In genomic region chr9:41950109-41950990, GRCm38 (mm10) we compare ENCODE assay signal across 8 mouse cellular contexts.
DNase-seq lines count a peak whose midpoint lies in the region; ATAC-seq and TF ChIP-seq lines count a peak whose summit lies in the region.

No protein-coding gene starts in this region.

- ATAC-seq in lung, embryonic 15.5 days (ENCODE audit: borderline replicate concordance, extremely low read depth, low FRiP score, low TSS enrichment): peak; percentile 82
- ATAC-seq in neutrophil, adult 5-6 weeks (ENCODE audit: extremely low read depth, insufficient number of reproducible peaks, low FRiP score, poor library complexity, severe bottlenecking): peak; percentile 48

- peaks cover 0 to 20% of the 10 kb centered on the region in 2 experiments; a peak in 2 of 4 replicates for H3K4me1 ChIP-seq in CH12.LX (ENCODE audit: control insufficient read depth in 1 of 2, insufficient read depth in 2 of 2)
- H3K4me1 ChIP-seq in hindbrain, embryonic 10.5 days (replicated peaks): peaks cover 47% of the 10 kb centered on the region
- peaks cover 20% of the 10 kb centered on the region for H3K4me1 ChIP-seq in lung, embryonic 15.5 days

- in situ Hi-C loops in CH12.LX (cut with MboI; ENCODE audit: low pct_ligation_motif_present, low pct_unique_long_range_greater_than_20kb, low sequenced_read_pairs): loop anchor here (5.0 to 10.0 kb wide), 2 partner anchors 476 to 723 kb away; no protein-coding TSS in a partner anchor

- TF ChIP-seq RAD21 in CH12.LX (IDR thresholded peaks at IDR 0.05; ENCODE audit: low read depth, low read length): peak; percentile 85

- H3K9ac ChIP-seq in CH12.LX (ENCODE audit: insufficient read depth, low read depth): peak overlapping the region; percentile 45; the same call in 1 of the 2 replicates
- H3K9ac ChIP-seq in lung, embryonic 15.5 days: peak overlapping the region; percentile 49

- H3K27me3 ChIP-seq in CH12.LX (replicated peaks): peaks cover 5% of the 10 kb centered on the region
- peaks cover 10% of the 10 kb centered on the region; the same call in 1 of the 2 replicates for H3K27me3 ChIP-seq in hindbrain, embryonic 10.5 days (ENCODE audit: insufficient read depth, poor library complexity, severe bottlenecking)
- H3K27me3 ChIP-seq in lung, embryonic 15.5 days: peaks cover 9% of the 10 kb centered on the region; the same call in 1 of the 2 replicates

- TF ChIP-seq CTCF in CH12.LX (conservative IDR thresholded peaks at IDR 0.05 in 1 of 2, IDR thresholded peaks at IDR 0.05 in 1 of 2; ENCODE audit: low read depth in 2 of 2, low read length in 2 of 2): peak in 1 of 2 experiments; percentile 83; a peak in 2 of 4 replicates

- H3K27ac ChIP-seq in CH12.LX (ENCODE audit: insufficient read depth, low read depth): no peak overlapping the region
- H3K27ac ChIP-seq in hindbrain, embryonic 10.5 days: peak overlapping the region; percentile 94
- peak overlapping the region; percentile 91 for H3K27ac ChIP-seq in lung, embryonic 15.5 days

- DNase-seq in CH12.LX (ENCODE audit: extremely low read depth): peak; percentile 70
- peak; percentile 66 for DNase-seq in cerebellum, adult 8-10 months
- DNase-seq in frontal cortex, adult 2 months (ENCODE audit: extremely low spot score in 1 of 2, low spot score in 1 of 2): peak; percentile 52 to 86
- DNase-seq in hindbrain, embryonic 10.5 days (ENCODE audit: low spot score): peak; percentile 91
- peak; percentile 82 for DNase-seq in layer of hippocampus, adult 9-10 months (ENCODE audit: low spot score)
- DNase-seq in testis, postnatal 14 days (ENCODE audit: low spot score): peak; percentile 69

- H3K36me3 ChIP-seq in CH12.LX (replicated peaks in 1 of 2; ENCODE audit: control insufficient read depth in 1 of 2, insufficient read depth in 1 of 2, low read length in 1 of 2): no peaks in the 10 kb centered on the region
- H3K36me3 ChIP-seq in hindbrain, embryonic 10.5 days: no peaks in the 10 kb centered on the region
- no peaks in the 10 kb centered on the region for H3K36me3 ChIP-seq in lung, embryonic 15.5 days

- H3K79me2 ChIP-seq in CH12.LX (replicated peaks; ENCODE audit: control insufficient read depth, extremely low read depth, insufficient read depth, poor library complexity, severe bottlenecking): no peaks in the 10 kb centered on the region

- 7% methylated on average over 34 of the region's 34 CpGs for WGBS in hindbrain, embryonic 10.5 days
- 5% methylated on average over 34 of the region's 34 CpGs for WGBS in lung, embryonic 15.5 days

- dilution Hi-C loops in CH12.LX (cut with MboI; ENCODE audit: extremely low pct_ligation_motif_present, extremely low pct_unique_long_range_greater_than_20kb, low sequenced_read_pairs): no loop called here

- peak overlapping the region; percentile 81 for H3K4me2 ChIP-seq in CH12.LX (ENCODE audit: insufficient read depth, low read depth, poor library complexity, severe bottlenecking)
- H3K4me2 ChIP-seq in lung, embryonic 15.5 days: peak overlapping the region; percentile 77

- no peaks in the 10 kb centered on the region for H3K9me3 ChIP-seq in CH12.LX (replicated peaks; ENCODE audit: low read length)
- H3K9me3 ChIP-seq in hindbrain, embryonic 10.5 days: no peaks in the 10 kb centered on the region
- H3K9me3 ChIP-seq in lung, embryonic 15.5 days: no peaks in the 10 kb centered on the region

- no peak for TF ChIP-seq EP300 in CH12.LX (IDR thresholded peaks at IDR 0.05; ENCODE audit: low read length)

- peak overlapping the region; percentile 33 to 55 (median 41) for H3K4me3 ChIP-seq in CH12.LX (replicated peaks in 1 of 3; ENCODE audit: low read depth in 2 of 3, low read length in 2 of 3, poor library complexity in 1 of 3)
- peak overlapping the region; percentile 58 for H3K4me3 ChIP-seq in hindbrain, embryonic 10.5 days
- peak overlapping the region; percentile 42 for H3K4me3 ChIP-seq in lung, embryonic 15.5 days

- TF ChIP-seq POLR2A in CH12.LX (IDR thresholded peaks at IDR 0.05; ENCODE audit: low read depth, low read length): no peak

TF ChIP-seq in CH12.LX, 34 proteins besides CTCF, POLR2A, EP300 and RAD21:
- TF ChIP-seq IRF4 (IDR thresholded peaks at IDR 0.05; ENCODE audit: low read depth, low read length) (peak; percentile 43; the same call in 1 of the 2 replicates), ZC3H11A (IDR thresholded peaks at IDR 0.05; ENCODE audit: low read depth, low read length) (peak; percentile 40; the same call in 1 of the 2 replicates), MAZ (IDR thresholded peaks at IDR 0.05; ENCODE audit: low read depth, low read length) (no peak), HCFC1 (IDR thresholded peaks at IDR 0.05; ENCODE audit: low read depth, low read length) (no peak), ZKSCAN1 (IDR thresholded peaks at IDR 0.05; ENCODE audit: borderline replicate concordance, low read depth, low read length) (no peak), RCOR1 (conservative IDR thresholded peaks at IDR 0.05; ENCODE audit: low read depth, low read length) (no peak), SMC3 (IDR thresholded peaks at IDR 0.05; ENCODE audit: low read depth, low read length) (peak; percentile 79), CHD2 (IDR thresholded peaks at IDR 0.05; ENCODE audit: low read length) (no peak), USF2 (conservative IDR thresholded peaks at IDR 0.05; ENCODE audit: low read depth, low read length) (no peak), E2F4 (IDR thresholded peaks at IDR 0.05; ENCODE audit: insufficient replicate concordance, low read depth, low read length) (no peak), MEF2A (IDR thresholded peaks at IDR 0.05; ENCODE audit: borderline replicate concordance, low read depth, low read length) (no peak; the same call in 1 of the 2 replicates), NELFE (IDR thresholded peaks at IDR 0.05; ENCODE audit: low read depth, low read length) (no peak), TBP (conservative IDR thresholded peaks at IDR 0.05; ENCODE audit: low read depth, low read length) (no peak), ZNF384 (IDR thresholded peaks at IDR 0.05; ENCODE audit: low read depth, low read length) (no peak), KAT2A (IDR thresholded peaks at IDR 0.05; ENCODE audit: insufficient replicate concordance, low read length) (no peak), ETS1 (conservative IDR thresholded peaks at IDR 0.05; ENCODE audit: low read depth, low read length) (no peak), NRF1 (IDR thresholded peaks at IDR 0.05; ENCODE audit: low read depth, low read length) (no peak), ELF1 (IDR thresholded peaks at IDR 0.05; ENCODE audit: low read depth, low read length) (peak; percentile 50; the same call in 1 of the 2 replicates), JUND (conservative IDR thresholded peaks at IDR 0.05; ENCODE audit: low read depth, low read length) (no peak), MAX (IDR thresholded peaks at IDR 0.05; ENCODE audit: low read length) (no peak), TCF12 (IDR thresholded peaks at IDR 0.05; ENCODE audit: low read depth, low read length) (no peak), GABPA (IDR thresholded peaks at IDR 0.05; ENCODE audit: insufficient replicate concordance, low read depth, low read length) (no peak), MXI1 (IDR thresholded peaks at IDR 0.05; ENCODE audit: low read depth, low read length) (no peak), USF1 (IDR thresholded peaks at IDR 0.05; ENCODE audit: low read depth, low read length) (no peak), JUN (IDR thresholded peaks at IDR 0.05; ENCODE audit: insufficient read depth, low read depth, low read length) (no peak), SIN3A (IDR thresholded peaks at IDR 0.05; ENCODE audit: low read length) (no peak)
